Mouse (Mus musculus) midbrain, postnatal 0 days (tissue): ENCODE results near the gene Rtl5. TPM values are rescaled to one million over a fixed set of nuclear protein-coding genes. Genes with fewer than 3 reads are reported as not detected.
A peak's percentile ranks its signal among the peaks of the same experiment; 100 is the strongest.

Experiments
- ATAC-seq: fragments of 200-750 bp; cut with Nextera tagmentation; 2 replicates; pipeline ENCODE4 v1.8.0; 2017; ENCODE audit warnings: moderate number of reproducible peaks, mild to moderate bottlenecking, moderate TSS enrichment, moderate library complexity; ENCODE audit not compliant: low FRiP score
- DNase-seq: peaks from one replicate; pipeline ENCODE4 v3.0.0-alpha.2; 2015; ENCODE audit warnings: low spot score
- H3K27ac ChIP-seq: fragments of 300-500 bp; sonication (generic); 2 replicates; pipeline ENCODE4 v1.5.1; 2014; ENCODE audit warnings: low read depth, mild to moderate bottlenecking, low read length, mixed read lengths
- H3K27me3 ChIP-seq: fragments of 300-500 bp; sonication (generic); 2 replicates; pipeline ENCODE4 v1.6.1; 2014; ENCODE audit warnings: low read length, control low read depth, mixed read lengths; ENCODE audit not compliant: insufficient read depth
- H3K36me3 ChIP-seq: fragments of 300-500 bp; sonication (generic); 2 replicates; pipeline ENCODE4 v1.6.1; 2014; ENCODE audit warnings: low read length, control low read depth, mixed read lengths; ENCODE audit not compliant: insufficient read depth
- H3K4me1 ChIP-seq: fragments of 300-500 bp; sonication (generic); 2 replicates; pipeline ENCODE4 v1.6.1; 2014; ENCODE audit warnings: mild to moderate bottlenecking, control low read depth, antibody characterized with exemption, low read length, mixed read lengths; ENCODE audit not compliant: insufficient read depth
- H3K4me2 ChIP-seq: fragments of 300-500 bp; sonication (generic); 2 replicates; pipeline ENCODE4 v1.6.1; 2014; ENCODE audit warnings: low read depth, mild to moderate bottlenecking, low read length, mixed read lengths; ENCODE audit not compliant: poor library complexity, severe bottlenecking
- H3K4me3 ChIP-seq: fragments of 300-500 bp; sonication (generic); 2 replicates; pipeline ENCODE4 v1.5.1; 2014; ENCODE audit warnings: low read depth, mild to moderate bottlenecking, low read length, moderate library complexity
- H3K9ac ChIP-seq: fragments of 300-500 bp; sonication (generic); replicated peaks from 2 replicates; pipeline ENCODE4 v1.6.1; 2014; ENCODE audit warnings: mild to moderate bottlenecking, low read length, moderate library complexity, mixed read lengths; ENCODE audit not compliant: poor library complexity, severe bottlenecking
- H3K9me3 ChIP-seq: fragments of 300-500 bp; sonication (generic); 2 replicates; pipeline ENCODE4 v1.6.1; 2016; ENCODE audit warnings: low read length, control low read depth
- CTCF ChIP-seq: IDR thresholded peaks from 2 replicates; pipeline ENCODE4 v1.5.1; 2016; ENCODE audit warnings: antibody characterized with exemption, mild to moderate bottlenecking
- WGBS: fragments of 180-500 bp; shearing (Covaris S2); extraction: QIAGEN DNeasy Blood & Tissue Kit; methylation state at CpG from one replicate; pipeline ENCODE4 v1.1.7; 2014; 5-methylcytosine and 5-hydroxymethylcytosine counted together
- polyA plus RNA-seq: library from polyadenylated mRNA; unstranded; fragments of >200 nt; fragmentation: Nextera tagmentation; extraction: Ambion mirVana; gene quantifications from 2 replicates; pipeline ENCODE4 v1.2.1, GENCODE M21; 2015
- total RNA-seq: library from RNA; depleted of rRNA; stranded (reverse); fragments of >200 nt; gene quantifications from 2 replicates; pipeline ENCODE4 v1.2.3, GENCODE M21; 2014

Gene Rtl5
- total and polyA plus RNA-seq, 2 experiments from 2014 or later: 6.2 to 50.0 TPM

DNA sequence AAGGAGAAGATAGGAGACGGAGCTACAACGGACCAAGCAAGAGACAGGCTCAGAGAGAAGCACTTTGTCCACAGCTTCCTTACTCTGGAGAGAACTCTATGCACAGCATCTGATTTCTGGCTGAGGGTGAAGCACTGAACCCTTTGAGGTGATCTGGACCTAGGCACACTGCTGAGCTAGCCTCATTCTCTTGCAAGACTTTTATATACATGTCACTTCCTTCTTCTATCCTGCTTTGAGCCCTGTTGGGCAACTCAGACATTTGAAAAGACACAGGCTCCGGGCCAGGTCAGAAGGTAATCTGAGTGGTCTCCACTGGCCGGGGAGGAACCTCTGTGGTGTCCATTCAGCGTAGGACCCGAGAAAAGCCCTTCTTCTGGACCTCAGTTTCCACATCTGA, 20.6 kb downstream of the Rtl5 start:
- no peak overlapping the region for H3K9ac ChIP-seq
- no peak overlapping the region for H3K4me2 ChIP-seq
- no peaks in the 10 kb centered on the region for H3K36me3 ChIP-seq
- H3K4me3 ChIP-seq: no peak overlapping the region
- 0 out of 2 replicates have a peak, but pooled peaks cover 3% of the 10 kb centered on the region for H3K27me3 ChIP-seq
- no peak for DNase-seq
- H3K27ac ChIP-seq: no peak overlapping the region
- no peak for TF ChIP-seq CTCF
- no peak for ATAC-seq
- H3K9me3 ChIP-seq: no peaks in the 10 kb centered on the region
- WGBS: 72% methylated on average over 6 of the region's 6 CpGs
- no peaks in the 10 kb centered on the region for H3K4me1 ChIP-seq

DNA sequence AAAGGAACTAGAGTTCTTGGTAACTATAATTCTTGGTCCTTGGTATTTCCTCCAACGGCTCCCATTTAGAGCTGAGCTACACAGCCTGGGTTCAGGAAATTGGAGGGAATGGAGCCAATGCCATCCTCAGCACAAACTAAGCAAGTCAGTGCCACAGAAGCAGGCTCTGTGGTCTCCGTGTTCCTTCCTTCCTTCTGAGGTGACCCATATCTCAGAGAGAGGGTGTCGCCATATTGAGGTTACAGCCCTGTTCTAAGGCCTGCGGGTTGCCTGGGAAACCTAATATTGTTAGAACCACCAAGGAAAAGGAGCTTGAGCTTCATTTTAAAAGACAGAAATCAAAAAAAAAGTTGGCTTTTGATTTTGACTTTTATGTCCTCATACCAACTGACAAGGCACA, 28.7 kb downstream of the Rtl5 start:
- WGBS: 76% methylated on average over 4 of the region's 4 CpGs
- Histone ChIP-seq H3K4me1 (no peaks in the 10 kb centered on the region), H3K9ac (no peak overlapping the region), H3K4me3 (no peak overlapping the region), H3K36me3 (no peaks in the 10 kb centered on the region), H3K27ac (no peak overlapping the region), H3K27me3 (no peaks in the 10 kb centered on the region; the same call in 1 of the 2 replicates), H3K9me3 (no peaks in the 10 kb centered on the region), H3K4me2 (no peak overlapping the region)
- DNase-seq (no peak), ATAC-seq (no peak)
- TF ChIP-seq CTCF: no peak

DNA sequence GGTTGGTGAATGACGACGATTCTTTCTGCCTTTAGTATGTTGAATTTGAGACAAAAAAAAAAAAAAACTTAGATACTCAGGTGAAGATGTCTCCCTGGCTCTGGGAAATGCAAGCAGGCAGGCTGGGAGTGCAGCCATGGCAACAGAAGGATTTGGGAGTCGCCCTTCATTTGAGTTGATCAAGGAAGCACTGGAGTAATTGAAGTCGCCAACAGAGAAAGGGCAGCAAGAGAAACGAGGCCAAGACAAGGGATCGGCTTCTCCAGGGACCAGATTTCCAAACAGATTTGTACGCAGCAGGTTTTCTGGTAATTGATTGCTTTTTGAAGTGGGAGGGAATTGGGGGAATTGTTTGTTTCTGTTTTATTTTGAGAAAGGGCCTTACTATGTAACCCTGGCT, 29.5 kb downstream of the Rtl5 start:
- no peak for ATAC-seq
- Histone ChIP-seq H3K36me3 (no peaks in the 10 kb centered on the region), H3K9me3 (no peaks in the 10 kb centered on the region), H3K4me3 (no peak overlapping the region), H3K27me3 (no peaks in the 10 kb centered on the region; the same call in 1 of the 2 replicates), H3K4me2 (no peak overlapping the region), H3K27ac (no peak overlapping the region), H3K9ac (no peak overlapping the region), H3K4me1 (no peaks in the 10 kb centered on the region)
- 48% methylated on average over 7 of the region's 7 CpGs for WGBS
- TF ChIP-seq CTCF: no peak
- DNase-seq: no peak

- no peaks in the 10 kb centered on the region for H3K9me3 ChIP-seq
- no peaks in the 10 kb centered on the region; the same call in 1 of the 2 replicates for H3K27me3 ChIP-seq
- DNase-seq: peak; percentile 51
- no peak for ATAC-seq
- no peak for TF ChIP-seq CTCF
- no peaks in the 10 kb centered on the region for H3K36me3 ChIP-seq
- H3K27ac ChIP-seq: no peak overlapping the region
- no peak overlapping the region for H3K4me2 ChIP-seq
- H3K9ac ChIP-seq: no peak overlapping the region
- H3K4me3 ChIP-seq: no peak overlapping the region
- WGBS: 51% methylated on average over 2 of the region's 2 CpGs
- H3K4me1 ChIP-seq: no peaks in the 10 kb centered on the region
Observed at GRCm38 (mm10) chrX:102037506-102037905, 33.6 kb downstream of the Rtl5 start.

- no peaks in the 10 kb centered on the region for H3K36me3 ChIP-seq
- no peaks in the 10 kb centered on the region; the same call in 1 of the 2 replicates for H3K27me3 ChIP-seq
- H3K9ac ChIP-seq: no peak overlapping the region
- no peaks in the 10 kb centered on the region for H3K4me1 ChIP-seq
- DNase-seq: no peak
- no peak overlapping the region for H3K27ac ChIP-seq
- no peak for ATAC-seq
- no peak for TF ChIP-seq CTCF
- no peaks in the 10 kb centered on the region for H3K9me3 ChIP-seq
- H3K4me3 ChIP-seq: no peak overlapping the region
- 73% methylated on average over 3 of the region's 3 CpGs for WGBS
- H3K4me2 ChIP-seq: no peak overlapping the region
Observed at GRCm38 (mm10) chrX:102036866-102037361, 34.2 kb downstream of the Rtl5 start.

DNA sequence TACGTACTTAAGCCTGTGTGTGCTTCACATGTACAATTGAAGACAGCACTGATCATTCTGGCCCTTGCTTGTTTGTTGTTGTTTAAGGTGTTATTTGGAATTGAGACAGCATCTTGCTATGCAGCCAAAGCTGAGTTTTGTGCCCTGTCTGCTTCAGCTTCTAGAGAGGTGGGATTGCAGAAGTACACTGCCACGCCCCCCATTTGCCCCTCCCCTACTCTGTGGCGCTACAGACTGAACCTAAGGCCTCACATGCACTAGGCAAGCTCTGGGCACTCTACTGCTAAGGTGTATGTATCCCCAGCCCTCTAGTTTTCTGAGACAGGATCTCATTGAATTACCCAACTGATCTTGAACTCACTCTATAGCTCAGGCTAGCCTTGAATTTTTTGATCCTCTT, 35.4 kb downstream of the Rtl5 start:
- Histone ChIP-seq H3K4me2 (no peak overlapping the region), H3K4me1 (no peaks in the 10 kb centered on the region), H3K36me3 (no peaks in the 10 kb centered on the region), H3K27me3 (no peaks in the 10 kb centered on the region; the same call in 1 of the 2 replicates), H3K4me3 (no peak overlapping the region), H3K9ac (no peak overlapping the region), H3K27ac (no peak overlapping the region), H3K9me3 (no peaks in the 10 kb centered on the region)
- WGBS: 60% methylated on average over 3 of the region's 3 CpGs
- ATAC-seq (no peak), DNase-seq (no peak)
- TF ChIP-seq CTCF: no peak
